Mouse (Mus musculus) urinary bladder, adult 2 months (tissue): ENCODE results near the gene Hspb9. TPM values are rescaled to one million over a fixed set of nuclear protein-coding genes. Genes with fewer than 3 reads are reported as not detected.

Source experiments
- DNase-seq: peaks from one replicate; pipeline ENCODE4 v3.0.0; 2022; ENCODE audit warnings: low spot score
- polyA plus RNA-seq: library from polyadenylated mRNA; depleted of rRNA; stranded (reverse); fragments of >200 nt; gene quantifications from 2 replicates; pipeline ENCODE4 v1.2.3, GENCODE M21; 2012; rRNA removed

Gene Hspb9
- polyA plus RNA-seq, 1 experiment = 0.11 TPM

DNA sequence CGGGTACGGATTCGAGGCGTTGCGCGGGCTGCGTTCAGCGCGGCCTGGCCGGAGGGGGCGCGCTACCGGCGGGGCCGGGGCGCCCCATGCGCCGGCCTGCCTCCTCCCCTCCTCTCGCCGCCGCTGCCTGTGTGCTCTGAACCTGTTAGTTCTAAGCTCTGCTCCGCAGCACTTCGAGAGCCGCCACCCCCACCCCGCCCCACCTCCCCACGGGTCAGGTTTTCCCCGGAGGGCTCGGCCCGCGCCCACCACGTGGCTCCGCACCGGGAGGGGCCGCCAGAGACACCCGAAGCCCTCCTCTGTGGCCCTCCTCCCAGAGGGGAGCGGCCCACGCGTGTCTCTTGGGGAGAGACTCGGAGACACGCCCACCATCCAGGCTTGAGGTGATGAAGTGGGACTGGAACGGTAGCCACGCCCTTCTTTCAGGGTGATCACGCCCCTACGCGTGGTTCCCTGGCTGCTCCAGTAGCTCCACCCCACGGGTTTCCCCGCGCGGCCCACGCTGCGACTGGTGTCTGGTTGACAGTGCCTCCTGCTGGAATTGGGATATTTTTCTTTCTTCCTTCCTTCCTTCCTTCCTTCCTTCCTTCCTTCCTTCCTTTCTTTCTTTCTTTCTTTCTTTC lies 46.1 kb downstream of the Hspb9 start, which contains the start of gene Kcnh4:
Gene Kcnh4, minus strand, starts transcription at position 332 of the 623 bp plus-strand sequence.
- DNase-seq = no peak

DNA sequence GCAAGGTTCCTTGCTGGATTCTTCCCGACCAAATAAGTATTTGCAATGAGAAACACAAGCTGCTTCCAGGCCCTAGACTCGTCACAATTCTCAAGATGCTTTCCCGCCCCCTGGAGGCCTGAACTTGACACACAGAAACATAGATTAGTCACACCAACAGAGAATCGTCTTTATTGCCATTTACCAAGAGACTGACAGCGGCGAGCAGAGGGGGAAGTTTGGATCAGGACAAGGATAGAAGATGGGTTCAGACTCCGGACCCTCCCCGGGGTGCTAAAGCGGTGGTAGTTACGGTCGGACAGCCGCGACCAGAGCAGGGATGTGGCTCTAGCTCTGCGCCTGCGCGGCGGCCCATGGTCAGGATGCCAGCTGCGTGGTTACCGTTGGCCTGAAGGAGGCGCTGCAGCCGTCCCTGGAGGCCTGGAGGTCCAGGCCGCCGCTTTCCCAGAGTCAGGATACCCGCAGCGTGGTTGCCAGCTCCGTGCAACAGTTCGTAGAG lies 47.9 kb downstream of the Hspb9 start:
- DNase-seq = peak; percentile 71

DNA sequence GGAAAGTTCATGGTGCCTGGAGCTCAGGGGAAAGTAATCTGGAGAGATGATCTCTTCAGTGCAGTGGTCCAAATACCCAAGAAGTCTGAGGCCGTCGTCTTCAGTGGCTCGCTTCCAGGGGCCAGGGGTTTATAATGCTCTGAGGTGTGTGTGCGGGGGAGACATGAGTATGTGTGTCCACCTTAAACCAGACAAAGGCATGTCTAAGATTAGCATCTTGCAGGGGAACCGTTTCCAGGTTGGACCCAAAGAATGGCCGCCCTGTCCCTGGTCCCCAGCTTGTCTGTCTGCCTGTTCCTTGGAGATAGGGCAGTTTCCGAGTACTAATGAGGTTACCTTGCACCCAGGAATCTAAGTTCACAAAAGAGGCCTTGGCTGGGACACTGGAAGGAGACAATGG lies 49.2 kb downstream of the Hspb9 start, which contains the start of gene Hcrt:
Gene Hcrt, minus strand, starts transcription at position 101 of the 400 bp plus-strand sequence.
- no peak for DNase-seq

Other genes starting within 250 kb of the Hspb9 start
- 12.2 and 13.2 TPM in 2 replicates for gene Klhl11, start 241.1 kb upstream of the Hspb9 start, polyA plus RNA-seq
- gene Acly, start 185.8 kb upstream of the Hspb9 start, polyA plus RNA-seq = 83.9 and 93.7 TPM in 2 replicates
- 0.26 and 0.60 TPM in 2 replicates for gene Ttc25, start 168.2 kb upstream of the Hspb9 start, polyA plus RNA-seq
- 34.9 and 36.0 TPM in 2 replicates for gene Cnp, start 138.9 kb upstream of the Hspb9 start, polyA plus RNA-seq
- 54.8 and 55.4 TPM in 2 replicates for gene Nkiras2, start 94.6 kb upstream of the Hspb9 start, polyA plus RNA-seq
- gene Dnajc7, start 93.7 kb upstream of the Hspb9 start, polyA plus RNA-seq = 118 and 123 TPM in 2 replicates
- 0.54 and 0.65 TPM in 2 replicates for gene Zfp385c, start 21.4 kb upstream of the Hspb9 start, polyA plus RNA-seq
- gene Dhx58, start 9.6 kb upstream of the Hspb9 start, polyA plus RNA-seq = 5.6 and 6.5 TPM in 2 replicates
- gene Kat2a, start 1.4 kb upstream of the Hspb9 start, polyA plus RNA-seq = 28.4 and 30.5 TPM in 2 replicates
- gene Rab5c, start 24.4 kb downstream of the Hspb9 start, polyA plus RNA-seq = 148 and 160 TPM in 2 replicates
- gene Kcnh4, start 46.1 kb downstream of the Hspb9 start, polyA plus RNA-seq = 0.01 and 0.04 TPM in 2 replicates
- 0.15 TPM in 1 of 2 replicates, not detected in the other for gene Hcrt, start 49.1 kb downstream of the Hspb9 start, polyA plus RNA-seq
- 16.7 and 20.5 TPM in 2 replicates for gene Ghdc, start 57.1 kb downstream of the Hspb9 start, polyA plus RNA-seq
- 18.1 and 21.5 TPM in 2 replicates for gene Stat5b, start 136.9 kb downstream of the Hspb9 start, polyA plus RNA-seq
- gene Stat5a, start 145.5 kb downstream of the Hspb9 start, polyA plus RNA-seq = 9.0 and 11.4 TPM in 2 replicates
- 91.2 and 103 TPM in 2 replicates for gene Stat3, start 225.7 kb downstream of the Hspb9 start, polyA plus RNA-seq